Mouse (Mus musculus) stomach, postnatal 0 days (tissue): ENCODE measurements around the gene Lrfn3.
A peak's percentile ranks its signal among the peaks of the same experiment; 100 is the strongest.

Experiments
- CTCF ChIP-seq: IDR thresholded peaks from 2 replicates; pipeline ENCODE4 v1.5.1; 2016; ENCODE audit warnings: antibody characterized with exemption, low read depth, mild to moderate bottlenecking, moderate library complexity
- EP300 ChIP-seq: optimal IDR thresholded peaks from 2 replicates; pipeline ENCODE3; 2016; ENCODE audit warnings: antibody characterized with exemption

DNA sequence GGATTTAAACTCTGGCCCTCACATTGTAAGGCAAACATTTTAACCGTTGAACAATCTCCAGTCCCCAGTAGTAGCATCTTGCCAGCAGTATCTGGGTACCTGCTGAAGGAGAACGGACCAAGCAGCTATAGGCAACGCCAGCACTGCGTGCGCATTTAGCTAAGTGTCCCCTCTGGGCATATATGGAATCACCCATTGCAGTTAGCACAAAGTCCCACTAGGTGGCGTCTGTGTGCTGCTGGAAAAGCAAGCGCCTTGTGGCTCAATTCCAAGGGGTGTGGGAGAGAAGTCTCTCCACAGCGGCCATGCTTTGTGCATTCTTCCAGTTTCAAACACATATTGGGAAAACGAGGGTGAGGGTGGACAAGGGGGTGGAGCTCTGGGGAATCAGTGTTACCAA, 26.2 kb downstream of the Lrfn3 start:
- peak; percentile 97 for TF ChIP-seq CTCF
- TF ChIP-seq EP300, result no peak
